Mouse (Mus musculus) myocyte (in vitro differentiated cells): Measurements from ENCODE around the gene Gm49601. TPM values are rescaled to one million over a fixed set of nuclear protein-coding genes. Genes with fewer than 3 reads are reported as not detected.

ENCODE experiments used
- H3K27me3 ChIP-seq: one replicate; pipeline ENCODE4 v1.6.1; 2011; ENCODE audit not compliant: control insufficient read depth, insufficient read depth, insufficient read length
- H3K36me3 ChIP-seq: one replicate; pipeline ENCODE4 v1.6.1; 2011; ENCODE audit not compliant: control insufficient read depth, insufficient read depth
- H3K4me2 ChIP-seq: one replicate; pipeline ENCODE4 v1.6.1; 2011; ENCODE audit warnings: low read depth, control low read depth
- H3K4me3 ChIP-seq: one replicate; pipeline ENCODE4 v1.5.1; 2011; ENCODE audit warnings: mild to moderate bottlenecking, control low read depth, moderate library complexity
- H3K79me2 ChIP-seq: one replicate; pipeline ENCODE4 v1.6.1; 2011; ENCODE audit not compliant: control insufficient read depth, insufficient read depth
- H3ac ChIP-seq: one replicate; pipeline ENCODE4 v1.6.1; 2011; ENCODE audit not compliant: control insufficient read depth, insufficient read length
- CEBPB ChIP-seq: IDR thresholded peaks from 2 replicates; pipeline ENCODE4 v1.6.1; 2011; ENCODE audit warnings: mild to moderate bottlenecking, moderate library complexity; ENCODE audit not compliant: poor library complexity, insufficient read depth, severe bottlenecking
- E2F4 ChIP-seq: IDR thresholded peaks from one replicate; pipeline ENCODE4 v1.6.1; 2011; ENCODE audit warnings: mild to moderate bottlenecking, control low read depth, moderate library complexity; ENCODE audit not compliant: insufficient read depth
- MAX ChIP-seq: IDR thresholded peaks from one replicate; pipeline ENCODE4 v1.6.1; 2011; ENCODE audit warnings: low read depth, mild to moderate bottlenecking, control low read depth
- MYOD1 ChIP-seq, 3 experiments: IDR thresholded peaks; one replicate each; pipeline ENCODE4 v1.6.1; 2011; ENCODE audit warnings: control low read depth in 2 of 3, low read depth in 2 of 3, mild to moderate bottlenecking in 2 of 3, moderate library complexity in 1 of 3; ENCODE audit not compliant: insufficient read length in 2 of 3, control insufficient read depth in 1 of 3
- MYOG ChIP-seq, 3 experiments: IDR thresholded peaks; one replicate each; pipeline ENCODE4 v1.6.1; 2011; ENCODE audit warnings: control low read depth in 2 of 3, low read depth in 2 of 3, mild to moderate bottlenecking in 2 of 3; ENCODE audit not compliant: insufficient read length in 2 of 3, control insufficient read depth in 1 of 3, insufficient read depth in 1 of 3
- POLR2A ChIP-seq: IDR thresholded peaks from one replicate; pipeline ENCODE4 v1.6.1; 2011; ENCODE audit warnings: low read depth, mild to moderate bottlenecking, control low read depth, moderate library complexity; ENCODE audit not compliant: insufficient read length
- POLR2AphosphoS2 ChIP-seq: IDR thresholded peaks from one replicate; pipeline ENCODE4 v1.6.1; 2011; ENCODE audit warnings: low read depth, control low read depth; ENCODE audit not compliant: insufficient read length
- REST ChIP-seq: IDR thresholded peaks from one replicate; pipeline ENCODE4 v1.6.1; 2011; ENCODE audit warnings: mild to moderate bottlenecking, control low read depth, moderate library complexity; ENCODE audit not compliant: insufficient read depth, insufficient read length
- SRF ChIP-seq: IDR thresholded peaks from one replicate; pipeline ENCODE4 v1.6.1; 2011; ENCODE audit warnings: low read depth; ENCODE audit not compliant: control insufficient read depth, insufficient read length
- TCF12 ChIP-seq: IDR thresholded peaks from one replicate; pipeline ENCODE4 v1.6.1; 2011; ENCODE audit warnings: mild to moderate bottlenecking, control low read depth; ENCODE audit not compliant: poor library complexity, insufficient read depth, severe bottlenecking
- TCF3 ChIP-seq: IDR thresholded peaks from one replicate; pipeline ENCODE4 v1.6.1; 2011; ENCODE audit warnings: low read depth, control low read depth; ENCODE audit not compliant: insufficient read length
- USF1 ChIP-seq: IDR thresholded peaks from one replicate; pipeline ENCODE4 v1.6.1; 2011; ENCODE audit warnings: low read depth, mild to moderate bottlenecking, control low read depth, moderate library complexity
- polyA plus RNA-seq: library from polyadenylated mRNA; unstranded; fragments of >200 nt; fragmentation: generic; extraction: Trizol; gene quantifications from one replicate; pipeline ENCODE4 v1.2.1, GENCODE M21; 2012; ENCODE audit warnings: missing spikeins

Gm49601 gene
- polyA plus RNA-seq, 1 experiment, result 11.4 TPM

GRCm38 (mm10) chr16:18644485-18644884 is 18.3 kb upstream of the Gm49601 start:
- H3K79me2 ChIP-seq, result no peaks in the 10 kb centered on the region
- no peak overlapping the region for H3K4me3 ChIP-seq
- TF ChIP-seq TCF3 (no peak), MAX (no peak), POLR2AphosphoS2 (no peak), MYOD1 (IDR thresholded peaks at IDR 0.05; ENCODE audit: control insufficient read depth in 1 of 3, insufficient read length in 2 of 3, low read depth in 2 of 3) (no peak), TCF12 (no peak), REST (no peak), E2F4 (no peak), POLR2A (no peak), SRF (no peak), MYOG (IDR thresholded peaks at IDR 0.05; ENCODE audit: control insufficient read depth in 1 of 3, insufficient read depth in 1 of 3, insufficient read length in 2 of 3, low read depth in 2 of 3) (no peak), CEBPB (no peak), USF1 (no peak)
- H3K36me3 ChIP-seq, result no peaks in the 10 kb centered on the region
- no peak overlapping the region for H3ac ChIP-seq
- no peak overlapping the region for H3K4me2 ChIP-seq
- no peaks in the 10 kb centered on the region for H3K27me3 ChIP-seq

GRCm38 (mm10) chr16:18643406-18643998 is 17.3 kb upstream of the Gm49601 start:
- H3ac ChIP-seq, result no peak overlapping the region
- no peak overlapping the region for H3K4me3 ChIP-seq
- H3K27me3 ChIP-seq, result no peaks in the 10 kb centered on the region
- no peak for TF ChIP-seq TCF3
- no peak for TF ChIP-seq MYOG (IDR thresholded peaks at IDR 0.05; ENCODE audit: control insufficient read depth in 1 of 3, insufficient read depth in 1 of 3, insufficient read length in 2 of 3, low read depth in 2 of 3)
- no peak for TF ChIP-seq USF1
- TF ChIP-seq MAX, result no peak
- TF ChIP-seq TCF12, result no peak
- TF ChIP-seq E2F4, result no peak
- TF ChIP-seq REST, result no peak
- no peak for TF ChIP-seq POLR2A
- no peak for TF ChIP-seq MYOD1 (IDR thresholded peaks at IDR 0.05; ENCODE audit: control insufficient read depth in 1 of 3, insufficient read length in 2 of 3, low read depth in 2 of 3)
- TF ChIP-seq POLR2AphosphoS2, result no peak
- no peak for TF ChIP-seq SRF
- no peak overlapping the region for H3K4me2 ChIP-seq
- no peaks in the 10 kb centered on the region for H3K36me3 ChIP-seq
- no peaks in the 10 kb centered on the region for H3K79me2 ChIP-seq

GRCm38 (mm10) chr16:18642897-18643296 is 16.7 kb upstream of the Gm49601 start:
- Histone ChIP-seq H3K4me2 (no peak overlapping the region), H3ac (no peak overlapping the region), H3K79me2 (no peaks in the 10 kb centered on the region), H3K36me3 (no peaks in the 10 kb centered on the region), H3K27me3 (no peaks in the 10 kb centered on the region), H3K4me3 (no peak overlapping the region)
- TF ChIP-seq MYOG (IDR thresholded peaks at IDR 0.05; ENCODE audit: control insufficient read depth in 1 of 3, insufficient read depth in 1 of 3, insufficient read length in 2 of 3, low read depth in 2 of 3) (no peak), MAX (no peak), SRF (no peak), POLR2AphosphoS2 (no peak), TCF12 (no peak), TCF3 (no peak)

- no peaks in the 10 kb centered on the region for H3K79me2 ChIP-seq
- no peaks in the 10 kb centered on the region for H3K27me3 ChIP-seq
- H3K4me3 ChIP-seq, result no peak overlapping the region
- no peaks in the 10 kb centered on the region for H3K36me3 ChIP-seq
- TF ChIP-seq REST (no peak), MAX (no peak), USF1 (no peak), POLR2A (no peak), MYOD1 (IDR thresholded peaks at IDR 0.05; ENCODE audit: control insufficient read depth in 1 of 3, insufficient read length in 2 of 3, low read depth in 2 of 3) (no peak)
- H3K4me2 ChIP-seq, result no peak overlapping the region
- H3ac ChIP-seq, result no peak overlapping the region
Measured at GRCm38 (mm10) chr16:18642291-18642690, 16.1 kb upstream of the Gm49601 start.

- no peaks in the 10 kb centered on the region for H3K36me3 ChIP-seq
- TF ChIP-seq REST (no peak), TCF3 (no peak), MYOG (IDR thresholded peaks at IDR 0.05; ENCODE audit: control insufficient read depth in 1 of 3, insufficient read depth in 1 of 3, insufficient read length in 2 of 3, low read depth in 2 of 3) (no peak), USF1 (no peak), MAX (no peak), TCF12 (no peak), CEBPB (no peak), E2F4 (no peak), MYOD1 (IDR thresholded peaks at IDR 0.05; ENCODE audit: control insufficient read depth in 1 of 3, insufficient read length in 2 of 3, low read depth in 2 of 3) (no peak), POLR2A (no peak), POLR2AphosphoS2 (no peak), SRF (no peak)
- H3K4me2 ChIP-seq, result no peak overlapping the region
- H3K79me2 ChIP-seq, result no peaks in the 10 kb centered on the region
- H3K27me3 ChIP-seq, result no peaks in the 10 kb centered on the region
- no peak overlapping the region for H3ac ChIP-seq
- no peak overlapping the region for H3K4me3 ChIP-seq
Measured at GRCm38 (mm10) chr16:18639382-18639929, 13.2 kb upstream of the Gm49601 start.
